Mouse (Mus musculus) megakaryocyte, embryonic 14.5 days (primary cell): ENCODE data around the gene Ahcy. TPM values are rescaled to one million over a fixed set of nuclear protein-coding genes. Genes with fewer than 3 reads are reported as not detected.
A peak's percentile ranks its signal among the peaks of the same experiment; 100 is the strongest.
"Not testable (repeated sequence)": the region's sequence is repeated elsewhere in the genome, so short reads cannot be mapped to it uniquely, and the experiment has no call there.

Experiments used
- H3K27me3 ChIP-seq: replicated peaks from 2 replicates; pipeline ENCODE3; 2012; ENCODE audit warnings: inconsistent platforms
- H3K36me3 ChIP-seq: replicated peaks from 2 replicates; pipeline ENCODE3; 2012; ENCODE audit warnings: low read length, inconsistent platforms, mixed read lengths
- H3K4me1 ChIP-seq: 2 replicates; pipeline ENCODE4 v1.6.1; 2012; ENCODE audit warnings: inconsistent platforms
- H3K4me3 ChIP-seq: replicated peaks from 2 replicates; pipeline ENCODE3; 2012; ENCODE audit warnings: moderate library complexity, mild to moderate bottlenecking, inconsistent platforms
- H3K9me3 ChIP-seq: 2 replicates; pipeline ENCODE4 v1.6.1; 2012; ENCODE audit warnings: inconsistent platforms
- FLI1 ChIP-seq: IDR thresholded peaks from 2 replicates; pipeline ENCODE4 v1.6.1; 2012; ENCODE audit warnings: low read length, inconsistent platforms, mixed read lengths
- GATA1 ChIP-seq: IDR thresholded peaks from 3 replicates; pipeline ENCODE4 v1.6.1; 2012; ENCODE audit warnings: mixed read lengths, low read length, inconsistent platforms, borderline replicate concordance
- polyA plus RNA-seq: library from polyadenylated mRNA; stranded (reverse); fragments of >175 nt; gene quantifications from 2 replicates; pipeline ENCODE4 v1.2.3, GENCODE M21; 2012; ENCODE audit warnings: low replicate concordance; ENCODE audit not compliant: insufficient read depth

Gene Ahcy
- polyA plus RNA-seq, 1 experiment, result 9.5 TPM

DNA sequence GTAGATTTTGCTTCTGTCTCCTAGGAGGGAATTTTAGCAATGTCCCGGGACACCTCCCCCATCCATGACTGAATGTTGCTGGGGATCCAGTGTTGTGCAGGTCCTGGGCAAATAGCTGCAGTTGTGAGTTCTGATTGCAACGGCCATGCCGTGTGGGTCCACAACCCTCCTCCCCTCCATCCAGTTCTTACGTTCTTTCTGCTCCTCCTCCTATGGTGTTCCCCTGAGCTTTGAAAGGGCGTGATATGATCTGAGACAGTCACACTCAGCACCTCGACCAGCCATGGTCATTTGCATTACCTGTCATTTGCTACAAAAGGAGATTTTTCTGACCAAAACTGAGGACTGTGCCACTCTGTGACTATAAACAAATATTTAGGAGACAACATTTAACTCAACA, 1.4 kb upstream of the Ahcy start:
- Histone ChIP-seq H3K27me3 (peaks cover 3% of the 10 kb centered on the region), H3K9me3 (no peaks in the 10 kb centered on the region), H3K4me1 (peaks cover 62% of the 10 kb centered on the region), H3K4me3 (no peak overlapping the region), H3K36me3 (no peaks in the 10 kb centered on the region)
- TF ChIP-seq GATA1 (no peak), FLI1 (no peak)

DNA sequence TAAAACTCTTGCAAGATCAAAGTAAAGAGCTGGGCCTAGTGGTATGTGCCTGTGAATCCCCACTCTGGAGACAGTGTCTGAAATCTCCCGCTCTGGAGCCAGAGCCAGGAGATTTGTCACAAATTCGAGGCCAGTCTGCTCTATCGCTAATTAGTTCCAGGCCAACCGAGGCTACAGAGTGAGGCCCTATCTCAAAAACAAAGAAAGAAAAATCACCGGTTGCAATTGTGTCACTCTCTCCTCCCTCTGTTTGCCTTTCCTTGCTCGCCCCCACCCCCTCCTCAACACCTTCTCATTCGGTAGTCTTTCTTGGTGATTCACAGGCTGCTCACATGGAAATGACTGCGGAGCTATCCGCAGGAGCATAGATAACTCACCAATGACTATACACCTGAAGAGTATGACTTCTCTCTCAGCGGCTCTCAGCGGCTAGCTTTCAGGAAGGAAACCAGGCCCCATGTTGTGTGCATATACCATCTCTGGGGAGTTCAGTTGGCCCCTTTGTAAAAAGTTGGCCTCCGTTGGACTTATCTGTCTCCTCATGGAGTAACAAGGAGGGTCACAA, 551 bp upstream of the Ahcy start:
- peaks cover 3% of the 10 kb centered on the region for H3K27me3 ChIP-seq
- no peak for TF ChIP-seq FLI1
- TF ChIP-seq GATA1, result no peak
- peak overlapping the region; percentile 96 for H3K4me3 ChIP-seq
- H3K36me3 ChIP-seq, result no peaks in the 10 kb centered on the region
- peaks cover 62% of the 10 kb centered on the region for H3K4me1 ChIP-seq
- no peaks in the 10 kb centered on the region for H3K9me3 ChIP-seq

- H3K9me3 ChIP-seq, result no peaks in the 10 kb centered on the region
- peaks cover 55% of the 10 kb centered on the region for H3K4me1 ChIP-seq
- TF ChIP-seq GATA1 (no peak), FLI1 (no peak)
- peak overlapping the region; percentile 96 for H3K4me3 ChIP-seq
- H3K36me3 ChIP-seq, result peaks cover 13% of the 10 kb centered on the region
- H3K27me3 ChIP-seq, result peaks cover 3% of the 10 kb centered on the region
Observed at GRCm38 (mm10) chr2:155073347-155073746, 950 bp downstream of the Ahcy start.

GRCm38 (mm10) chr2:155072353-155073145, 1.7 kb downstream of the Ahcy start:
- Histone ChIP-seq H3K36me3 (peaks cover 21% of the 10 kb centered on the region), H3K9me3 (no peaks in the 10 kb centered on the region), H3K4me3 (peak overlapping the region; percentile 34), H3K4me1 (peaks cover 55% of the 10 kb centered on the region), H3K27me3 (no peaks in the 10 kb centered on the region)
- no peak for TF ChIP-seq FLI1
- TF ChIP-seq GATA1, result no peak

DNA sequence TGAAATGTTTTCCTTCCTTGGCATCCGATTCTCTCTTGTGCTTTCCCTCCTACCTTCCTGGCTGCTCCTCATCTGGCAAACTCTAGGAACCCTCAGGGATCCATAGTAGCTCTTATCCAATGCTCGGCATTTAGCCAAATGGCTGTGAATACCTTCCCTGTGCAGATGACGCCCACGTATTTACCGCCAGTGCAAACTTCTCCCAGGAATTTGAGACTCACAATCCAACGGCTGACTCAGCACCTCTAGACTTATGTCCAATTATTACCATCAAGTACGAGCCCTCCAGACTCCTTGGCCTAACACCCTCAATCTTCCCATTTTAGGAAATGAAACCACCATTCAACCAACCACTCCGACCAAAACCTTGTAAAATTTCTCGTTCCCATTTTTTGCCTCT, 3.3 kb downstream of the Ahcy start:
- H3K36me3 ChIP-seq, result peaks cover 36% of the 10 kb centered on the region
- H3K4me1 ChIP-seq, result peaks cover 51% of the 10 kb centered on the region
- H3K4me3 ChIP-seq, result no peak overlapping the region
- H3K27me3 ChIP-seq, result no peaks in the 10 kb centered on the region
- TF ChIP-seq FLI1, result no peak
- TF ChIP-seq GATA1, result no peak
- no peaks in the 10 kb centered on the region for H3K9me3 ChIP-seq

- Histone ChIP-seq H3K4me3 (no peak overlapping the region), H3K9me3 (no peaks in the 10 kb centered on the region), H3K36me3 (peaks cover 28% of the 10 kb centered on the region), H3K27me3 (no peaks in the 10 kb centered on the region), H3K4me1 (peaks cover 17% of the 10 kb centered on the region)
- TF ChIP-seq GATA1, result no peak
- TF ChIP-seq FLI1, result no peak
Observed at GRCm38 (mm10) chr2:155057361-155057760, 16.9 kb downstream of the Ahcy start.

- Histone ChIP-seq H3K36me3 (peaks cover 16% of the 10 kb centered on the region), H3K27me3 (no peaks in the 10 kb centered on the region), H3K4me1 (peaks cover 28% of the 10 kb centered on the region), H3K9me3 (no peaks in the 10 kb centered on the region), H3K4me3 (no peak overlapping the region)
- TF ChIP-seq FLI1, result no peak
Observed at GRCm38 (mm10) chr2:155056076-155056578, 18.2 kb downstream of the Ahcy start.

DNA sequence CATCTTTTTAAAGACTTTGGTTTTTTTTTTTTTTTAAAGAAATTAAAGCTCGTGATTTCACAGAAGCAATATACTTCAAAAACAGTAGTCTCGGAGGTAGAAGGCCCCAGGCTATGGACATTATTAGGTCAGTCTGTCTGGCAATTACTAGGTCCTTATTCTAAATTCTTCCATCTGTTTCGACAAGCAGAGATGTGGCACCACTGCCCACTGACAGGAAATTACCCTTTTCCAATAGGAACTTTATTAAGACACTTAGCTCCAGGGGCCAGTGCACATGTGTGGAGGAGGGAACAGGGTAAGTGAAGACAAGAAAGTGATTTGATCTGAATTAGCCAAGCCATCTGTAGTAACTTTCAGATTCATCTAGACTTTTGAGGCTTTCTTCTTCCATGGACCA, 19.6 kb downstream of the Ahcy start:
- H3K4me1 ChIP-seq, result peaks cover 31% of the 10 kb centered on the region
- TF ChIP-seq FLI1, result no peak
- TF ChIP-seq GATA1, result no peak
- H3K27me3 ChIP-seq, result no peaks in the 10 kb centered on the region
- no peaks in the 10 kb centered on the region for H3K9me3 ChIP-seq
- peaks cover 8% of the 10 kb centered on the region for H3K36me3 ChIP-seq
- H3K4me3 ChIP-seq, result no peak overlapping the region

DNA sequence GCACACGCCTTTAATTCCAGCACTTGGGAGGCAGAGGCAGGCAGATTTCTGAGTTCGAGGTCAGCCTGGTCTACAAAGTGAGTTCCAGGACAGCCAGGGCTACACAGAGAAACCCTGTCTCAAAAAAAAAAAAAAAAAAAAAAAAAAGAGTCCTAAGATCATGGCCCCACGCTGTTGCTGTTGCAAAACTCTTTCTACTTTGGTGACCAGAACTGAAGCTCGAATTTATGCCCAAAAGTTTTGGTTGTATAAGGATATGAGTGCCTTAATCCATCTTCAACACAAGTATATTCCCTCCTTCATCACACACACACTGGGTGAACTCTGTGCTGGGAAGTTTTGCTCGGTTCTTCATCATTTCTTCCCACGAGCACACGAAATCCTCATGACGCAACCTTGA, 20.8 kb downstream of the Ahcy start:
- not testable (repeated sequence) for H3K36me3 ChIP-seq, H3K27me3 ChIP-seq, H3K4me3 ChIP-seq, H3K9me3 ChIP-seq
- peaks cover 37% of the 10 kb centered on the region for H3K4me1 ChIP-seq

GRCm38 (mm10) chr2:155052681-155053080, 21.6 kb downstream of the Ahcy start:
- H3K9me3 ChIP-seq, result no peaks in the 10 kb centered on the region
- no peak overlapping the region for H3K4me3 ChIP-seq
- TF ChIP-seq GATA1, result no peak
- no peak for TF ChIP-seq FLI1
- H3K27me3 ChIP-seq, result no peaks in the 10 kb centered on the region
- H3K36me3 ChIP-seq, result no peaks in the 10 kb centered on the region
- H3K4me1 ChIP-seq, result peaks cover 43% of the 10 kb centered on the region
